Mouse (Mus musculus) erythroblast, embryonic 14.5 days (primary cell): Measurements from ENCODE around the gene Crtc3. TPM values are rescaled to one million over a fixed set of nuclear protein-coding genes. Genes with fewer than 3 reads are reported as not detected.

ENCODE experiments used
- H3K27me3 ChIP-seq: 2 replicates; pipeline ENCODE4 v1.6.1; 2012; ENCODE audit warnings: inconsistent platforms; ENCODE audit not compliant: control insufficient read depth
- H3K36me3 ChIP-seq: 2 replicates; pipeline ENCODE4 v1.6.1; 2012; ENCODE audit warnings: mild to moderate bottlenecking, inconsistent platforms; ENCODE audit not compliant: control insufficient read depth
- H3K4me1 ChIP-seq: 2 replicates; pipeline ENCODE4 v1.6.1; 2012; ENCODE audit warnings: inconsistent platforms; ENCODE audit not compliant: control insufficient read depth
- H3K4me3 ChIP-seq: replicated peaks from 2 replicates; pipeline ENCODE3; 2012; ENCODE audit warnings: moderate library complexity, mild to moderate bottlenecking, inconsistent platforms
- H3K9me3 ChIP-seq: 2 replicates; pipeline ENCODE4 v1.6.1; 2012; ENCODE audit warnings: low read length, inconsistent platforms, mixed read lengths; ENCODE audit not compliant: control insufficient read depth
- GATA1 ChIP-seq: IDR thresholded peaks from 2 replicates; pipeline ENCODE4 v1.6.1; 2012; ENCODE audit warnings: low read length, inconsistent platforms, mixed read lengths
- TAL1 ChIP-seq: IDR thresholded peaks from 3 replicates; pipeline ENCODE4 v1.6.1; 2012; ENCODE audit warnings: low read length, inconsistent platforms, mixed read lengths
- polyA plus RNA-seq: library from polyadenylated mRNA; stranded (reverse); fragments of >175 nt; gene quantifications from 2 replicates; pipeline ENCODE4 v1.2.3, GENCODE M21; 2012

Crtc3 gene
- polyA plus RNA-seq, 1 experiment: 0.78 TPM

DNA sequence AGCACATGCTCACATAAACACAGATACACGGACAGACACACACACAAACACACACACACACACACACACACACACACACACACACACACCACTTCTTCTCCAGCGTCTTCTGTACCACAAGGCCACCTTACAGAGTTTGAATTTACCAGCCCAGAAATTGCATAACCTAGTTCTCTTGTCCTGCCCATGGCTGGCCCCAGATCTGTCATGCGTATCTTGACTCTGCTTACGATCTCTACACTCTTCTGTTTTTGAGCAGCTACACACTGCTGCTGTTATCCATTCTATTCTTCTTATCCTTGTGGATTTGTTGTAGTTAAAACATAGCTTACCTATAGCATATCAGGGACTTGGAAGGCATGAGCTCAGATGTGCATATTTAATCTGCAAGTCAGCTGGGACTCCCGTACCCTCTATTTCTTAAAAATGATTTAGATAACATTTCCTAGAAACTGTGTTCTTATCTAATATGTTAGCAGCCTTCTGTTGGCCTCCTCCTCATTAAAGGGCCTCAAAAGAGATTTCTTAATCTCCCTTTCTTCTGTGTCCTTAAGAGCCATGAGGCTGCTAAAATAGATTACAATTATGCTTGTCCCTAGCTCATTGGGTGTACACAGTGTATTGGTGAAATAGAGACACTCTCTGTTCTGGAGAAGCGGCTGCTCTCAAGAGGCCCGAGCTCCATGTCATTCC, 146.4 kb downstream of the Crtc3 start:
- no peaks in the 10 kb centered on the region for H3K36me3 ChIP-seq
- no peak overlapping the region for H3K4me3 ChIP-seq
- H3K9me3 ChIP-seq: no peaks in the 10 kb centered on the region
- peaks cover 44% of the 10 kb centered on the region for H3K4me1 ChIP-seq
- TF ChIP-seq GATA1 (peak; percentile 64), TAL1 (peak; percentile 41; the same call in 1 of the 3 replicates)
- no peaks in the 10 kb centered on the region for H3K27me3 ChIP-seq

DNA sequence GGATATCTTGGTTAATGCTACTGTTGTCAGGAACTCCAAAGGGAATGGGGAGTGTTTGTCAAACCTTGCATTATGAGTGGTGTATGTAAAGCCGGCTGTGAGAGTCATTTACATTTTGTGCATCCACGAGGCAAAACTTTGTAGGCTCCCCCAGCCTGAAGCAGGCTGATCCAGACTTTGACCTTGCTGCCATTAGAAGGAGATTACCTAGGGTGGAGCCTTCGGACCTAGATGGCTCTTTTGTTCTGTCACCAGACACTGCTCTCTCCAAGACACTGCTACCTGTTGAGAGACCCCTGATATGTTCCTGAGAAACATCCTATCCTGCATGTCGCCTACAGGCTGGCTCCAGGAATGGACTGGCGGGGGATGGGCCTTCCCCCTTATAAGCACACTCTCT, 149.1 kb downstream of the Crtc3 start:
- Histone ChIP-seq H3K4me1 (peaks cover 54% of the 10 kb centered on the region), H3K27me3 (no peaks in the 10 kb centered on the region), H3K9me3 (no peaks in the 10 kb centered on the region), H3K4me3 (no peak overlapping the region), H3K36me3 (no peaks in the 10 kb centered on the region)
- no peak for TF ChIP-seq GATA1
- no peak for TF ChIP-seq TAL1

Other genes with a start within 250 kb of the Crtc3 start
- 24.6 and 27.8 TPM in 2 replicates for gene Blm, start 153.8 kb downstream of the Crtc3 start, polyA plus RNA-seq
- gene Iqgap1, start 137.1 kb upstream of the Crtc3 start, polyA plus RNA-seq: 0.11 and 0.15 TPM in 2 replicates
- 0.02 and 0.03 TPM in 2 replicates for gene Zscan2, start 172.0 kb upstream of the Crtc3 start, polyA plus RNA-seq
- gene Wdr73, start 212.4 kb upstream of the Crtc3 start, polyA plus RNA-seq: 0.39 and 0.69 TPM in 2 replicates
- gene Nmb, start 216.2 kb upstream of the Crtc3 start, polyA plus RNA-seq: 0.28 TPM in 1 of 2 replicates, not detected in the other